Mouse (Mus musculus) Patski (cell line): ENCODE results near the gene Glb1l. TPM values are rescaled to one million over a fixed set of nuclear protein-coding genes. Genes with fewer than 3 reads are reported as not detected.

ENCODE experiments used
- ATAC-seq: fragments of 100-300 bp; one replicate; pipeline ENCODE4 v1.8.0; 2021
- CTCF ChIA-PET: fragments of 350-600 bp; sonication (Branson Sonifier 250); formaldehyde crosslinking; loops from one replicate; lab custom pipeline; 2022; ENCODE audit warnings: inconsistent platforms; lab: Charles Lee
- POLR2A ChIA-PET: fragments of 350-600 bp; sonication (Branson Sonifier 250); formaldehyde crosslinking; loops from one replicate; lab custom pipeline; 2022; ENCODE audit warnings: antibody characterized with exemption, inconsistent platforms; lab: Charles Lee
- DNase-seq: peaks from one replicate; pipeline ENCODE4 v3.0.0-alpha.2; 2011; ENCODE audit warnings: low read depth, low spot score
- H3K27me3 ChIP-seq: fragments of 371-371 bp; one replicate; pipeline ENCODE4 v1.5.1; 2021
- CTCF ChIP-seq: fragments of 100-300 bp; IDR thresholded peaks from one replicate; pipeline ENCODE4 v1.5.1; 2021
- in situ Hi-C: fragments of 300-500 bp; cut with MboI; formaldehyde crosslinking; loops from 3 replicates; pipeline ENCODE4 v1.11.1; 2018; ENCODE audit warnings: low pct_unique_long_range_greater_than_20kb, mixed read lengths
- polyA plus RNA-seq: library from polyadenylated mRNA; unstranded; gene quantifications from one replicate; pipeline ENCODE4 v1.2.3, GENCODE M21; 2021

Glb1l gene
- polyA plus RNA-seq, 1 experiment from 2014 or later: 30.9 TPM

GRCm38 (mm10) chr1:75231664-75232152, 21.1 kb upstream of the Glb1l start, which contains the start of gene A630095N17Rik:
Gene A630095N17Rik, minus strand, starts transcription at chr1:75232102.
- ChIA-PET CTCF (no interaction called here), POLR2A (interaction anchor here (1.4 kb wide), 1 partner anchor 13 kb away, joined by 6 read pairs; no protein-coding TSS in a partner anchor)
- no peak for DNase-seq
- ATAC-seq: no peak
- in situ Hi-C loops: no loop called here
- no peaks in the 10 kb centered on the region for H3K27me3 ChIP-seq
- TF ChIP-seq CTCF: no peak

GRCm38 (mm10) chr1:75231224-75231623, 20.6 kb upstream of the Glb1l start:
- CTCF ChIA-PET: no interaction called here
- no peaks in the 10 kb centered on the region for H3K27me3 ChIP-seq
- no peak for TF ChIP-seq CTCF
- DNase-seq (no peak), ATAC-seq (no peak)
- in situ Hi-C loops: no loop called here
- POLR2A ChIA-PET: interaction anchor here (0.8 to 1.4 kb wide), 2 partner anchors 11 to 12 kb away, joined by 3 to 6 read pairs; no protein-coding TSS in a partner anchor

DNA sequence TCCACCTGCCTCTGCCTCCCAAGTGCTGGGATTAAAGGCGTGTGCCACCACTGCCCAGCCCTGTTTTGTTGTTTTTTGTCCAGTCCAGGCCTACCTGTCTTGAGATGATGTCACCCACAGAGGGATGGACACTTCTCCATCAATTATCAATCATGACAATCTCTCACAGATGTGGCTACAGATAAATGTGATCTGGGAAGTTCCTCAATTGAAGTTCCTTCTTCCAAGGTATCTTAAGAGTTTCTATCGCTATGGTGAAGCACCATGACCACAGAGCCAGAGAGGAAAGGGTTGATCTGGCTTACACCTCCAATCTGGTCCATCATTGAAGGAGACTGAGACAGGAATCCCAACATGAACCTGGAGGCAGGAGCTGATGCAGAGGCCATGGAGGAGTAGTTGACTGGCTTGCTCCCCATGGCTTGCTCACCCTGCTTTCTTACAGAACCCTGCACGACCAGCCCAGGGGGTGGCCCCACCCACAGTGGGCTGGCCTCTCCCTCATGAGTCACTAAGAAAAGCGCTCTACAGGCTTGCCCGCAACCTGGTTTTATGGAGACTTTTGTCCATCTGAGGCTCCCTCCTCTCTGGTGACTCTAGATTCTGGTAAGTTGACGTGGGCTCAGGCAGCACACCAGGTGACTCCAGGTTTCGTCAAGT, 19.9 kb upstream of the Glb1l start:
- in situ Hi-C loops: no loop called here
- DNase-seq: no peak
- POLR2A ChIA-PET: interaction anchor here (0.8 kb wide), 1 partner anchor 10 kb away, joined by 3 read pairs; no protein-coding TSS in a partner anchor
- no peak for TF ChIP-seq CTCF
- CTCF ChIA-PET: no interaction called here
- ATAC-seq: no peak
- H3K27me3 ChIP-seq: no peaks in the 10 kb centered on the region

GRCm38 (mm10) chr1:75229158-75229557, 18.5 kb upstream of the Glb1l start:
- H3K27me3 ChIP-seq: no peaks in the 10 kb centered on the region
- no peak for TF ChIP-seq CTCF
- DNase-seq: no peak
- in situ Hi-C loops: no loop called here
- ATAC-seq: no peak
- CTCF ChIA-PET: interaction anchor here (2.1 kb wide), 1 partner anchor 22 kb away, joined by 7 read pairs; no protein-coding TSS in a partner anchor
- POLR2A ChIA-PET: no interaction called here

- no peak for DNase-seq
- H3K27me3 ChIP-seq: no peaks in the 10 kb centered on the region
- in situ Hi-C loops: no loop called here
- TF ChIP-seq CTCF: no peak
- POLR2A ChIA-PET: no interaction called here
- no peak for ATAC-seq
- CTCF ChIA-PET: interaction anchor here (2.1 kb wide), 1 partner anchor 24 kb away, joined by 7 read pairs; no protein-coding TSS in a partner anchor
Measured at GRCm38 (mm10) chr1:75227653-75228052, 17.0 kb upstream of the Glb1l start.

DNA sequence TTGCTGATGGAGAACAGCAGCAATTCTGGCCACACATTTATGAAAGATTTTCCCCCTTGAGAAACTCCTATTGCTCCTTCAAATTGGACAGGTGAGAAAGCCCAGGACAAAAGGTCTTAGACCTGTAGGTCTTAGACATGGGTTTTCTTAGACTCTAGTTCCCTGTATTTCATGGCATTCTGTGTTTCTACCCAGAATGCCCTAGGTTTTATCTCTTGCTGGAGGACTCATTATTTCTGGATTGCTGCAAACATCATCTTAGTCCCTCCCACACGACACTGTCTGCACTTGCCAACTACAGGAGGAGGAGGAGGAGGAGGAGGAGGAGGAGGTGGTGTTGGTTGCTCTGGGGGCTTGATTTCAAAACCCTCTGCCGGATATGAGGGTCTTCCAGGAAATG, 15.5 kb upstream of the Glb1l start:
- in situ Hi-C loops: no loop called here
- TF ChIP-seq CTCF: no peak
- CTCF ChIA-PET: no interaction called here
- ATAC-seq (no peak), DNase-seq (no peak)
- no peaks in the 10 kb centered on the region for H3K27me3 ChIP-seq
- POLR2A ChIA-PET: interaction anchor here (0.9 kb wide), 1 partner anchor 8 kb away, joined by 3 read pairs; no protein-coding TSS in a partner anchor

DNA sequence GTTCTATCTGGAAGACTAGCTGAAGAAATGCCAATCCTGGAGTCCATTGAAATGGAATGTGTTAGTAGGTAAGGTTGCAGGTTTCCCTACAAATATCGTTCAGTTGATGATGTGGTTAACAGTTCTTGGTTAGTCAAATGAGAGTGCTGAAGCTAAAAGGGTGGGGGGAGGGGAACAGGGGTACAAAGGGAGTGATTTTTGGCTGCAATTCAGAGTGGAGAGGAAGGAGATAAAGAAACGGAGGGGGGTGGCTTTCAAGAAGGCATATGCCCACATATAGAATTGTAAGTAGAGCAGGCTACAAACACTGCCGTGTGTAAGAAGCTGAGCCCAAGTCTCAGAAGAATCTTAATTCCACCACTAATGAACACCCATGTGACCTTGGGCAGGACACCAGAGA, 14.9 kb upstream of the Glb1l start:
- CTCF ChIA-PET: no interaction called here
- no peak for ATAC-seq

GRCm38 (mm10) chr1:75223532-75223931, 12.9 kb upstream of the Glb1l start:
- ChIA-PET CTCF (no interaction called here), POLR2A (interaction anchor here (1.4 kb wide), 1 partner anchor 13 kb away, joined by 4 read pairs; the partner anchor contains the start of gene Dnajb2)
- DNase-seq (no peak), ATAC-seq (no peak)
- TF ChIP-seq CTCF: no peak
- in situ Hi-C loops: no loop called here
- H3K27me3 ChIP-seq: no peaks in the 10 kb centered on the region

More for the DNA sequence above, 14.9 kb upstream of the Glb1l start:
- DNase-seq: no peak
- POLR2A ChIA-PET: interaction anchor here (0.9 kb wide), 1 partner anchor 9 kb away, joined by 3 read pairs; no protein-coding TSS in a partner anchor
- TF ChIP-seq CTCF: no peak
- in situ Hi-C loops: no loop called here
- no peaks in the 10 kb centered on the region for H3K27me3 ChIP-seq

DNA sequence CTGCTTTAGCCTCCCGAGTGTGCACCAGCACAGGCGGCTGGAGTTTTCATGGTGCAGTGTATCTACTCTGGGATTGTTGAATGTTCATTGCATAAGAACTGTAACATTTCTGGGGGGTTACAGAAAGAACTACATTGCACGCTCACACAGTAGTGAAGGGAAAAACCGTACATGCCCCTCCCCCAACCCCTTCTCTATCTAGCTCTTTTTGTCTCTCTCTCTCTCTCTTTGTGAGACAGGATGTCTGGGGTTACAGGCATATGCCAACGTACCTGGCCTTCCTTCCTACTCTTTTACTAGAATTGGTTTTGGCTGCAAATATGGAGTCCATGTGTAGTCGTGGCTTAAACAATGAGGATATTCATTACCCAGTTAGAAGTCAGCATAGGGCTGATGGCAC, 12.3 kb upstream of the Glb1l start:
- no peaks in the 10 kb centered on the region for H3K27me3 ChIP-seq
- DNase-seq (no peak), ATAC-seq (no peak)
- no peak for TF ChIP-seq CTCF
- ChIA-PET POLR2A (interaction anchor here (1.4 kb wide), 1 partner anchor 13 kb away, joined by 4 read pairs; the partner anchor contains the start of gene Dnajb2), CTCF (no interaction called here)
- in situ Hi-C loops: no loop called here

- H3K27me3 ChIP-seq: no peaks in the 10 kb centered on the region
- TF ChIP-seq CTCF: no peak
Measured at GRCm38 (mm10) chr1:75221538-75221937, 10.9 kb upstream of the Glb1l start.

DNA sequence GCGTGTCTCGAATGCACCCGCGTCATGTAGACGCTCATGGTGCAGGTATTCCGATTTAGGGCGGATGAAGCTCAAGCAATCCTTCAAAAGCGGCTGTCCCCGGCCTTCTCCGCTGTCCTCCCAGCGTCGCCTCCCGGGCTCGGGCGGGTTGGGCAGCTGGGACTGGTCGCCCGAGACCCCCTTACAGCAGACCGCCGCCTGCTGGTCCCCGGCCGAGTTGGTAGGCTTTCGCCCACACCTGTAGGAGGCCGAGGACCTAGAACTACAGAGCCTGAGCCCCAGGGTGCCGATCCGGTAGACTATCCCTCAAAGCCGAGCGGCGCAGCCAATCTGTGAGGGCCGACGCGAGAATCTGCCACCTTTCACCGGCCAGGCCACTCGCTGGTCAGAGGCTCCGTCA, 8.9 kb upstream of the Glb1l start, which contains the start of gene Tuba4a:
Tuba4a (minus strand) TSS at position 335 of the 400 bp plus-strand sequence.
- no peak for DNase-seq
- CTCF ChIA-PET: interaction anchor here (0.8 to 0.9 kb wide), 3 partner anchors 9 to 32 kb away, joined by 3 to 5 read pairs (median 3); no protein-coding TSS in a partner anchor
- TF ChIP-seq CTCF: no peak

More at GRCm38 (mm10) chr1:75221538-75221937, 10.9 kb upstream of the Glb1l start:
- CTCF ChIA-PET: interaction anchor here (0.8 to 1.4 kb wide), 2 partner anchors 11 to 23 kb away, joined by 3 read pairs; no protein-coding TSS in a partner anchor
- POLR2A ChIA-PET: no interaction called here
- in situ Hi-C loops: no loop called here
- DNase-seq (no peak), ATAC-seq (peak; percentile 44)

More for the DNA sequence above, 8.9 kb upstream of the Glb1l start, which contains the start of gene Tuba4a:
- no peak for ATAC-seq
- POLR2A ChIA-PET: interaction anchor here (0.9 to 2.9 kb wide), 3 partner anchors 12 to 17 kb away, joined by 5 to 13 read pairs (median 6); partner anchors contain the start of genes A630095N17Rik and Dnajb2
- in situ Hi-C loops: no loop called here
- no peaks in the 10 kb centered on the region for H3K27me3 ChIP-seq
